Mouse (Mus musculus): ENCODE data around the gene Gm28230. TPM values are rescaled to one million over a fixed set of nuclear protein-coding genes. Genes with fewer than 3 reads are reported as not detected.

Gene Gm28230
- total RNA-seq, 4 experiments from 2014 or later, result 1.3 to 3.6 (median 3.2) TPM

- DNase-seq, result no peak
These were observed 51.2 kb downstream of the Gm28230 start for GRCm38 (mm10) chr2:74777536-74778275.

GRCm38 (mm10) chr2:74781386-74781785 is 54.9 kb downstream of the Gm28230 start:
- DNase-seq, result no peak

- DNase-seq, result no peak
These were observed 69.0 kb downstream of the Gm28230 start for GRCm38 (mm10) chr2:74795531-74795930.

Small RNAs within 50 kb of the gene (microRNA-seq; reads per million reads assigned to microRNA genes)
- gene Gm44463 (0 reads per million in 2 experiments), gene Mir10b (19,071 to 33,041 reads per million in 2 experiments)

Other genes with a start within 250 kb of the Gm28230 start
- gene Lnpk, start 147.3 kb upstream of the Gm28230 start, total RNA-seq (2022), result 10 to 100 TPM; 14.7 to 18.8 (median 17.2) TPM
- not detected for gene Evx2, start 67.2 kb upstream of the Gm28230 start, total RNA-seq (2022)
- gene Hoxd13, start 58.4 kb upstream of the Gm28230 start, total RNA-seq (2022), result not detected
- not detected for gene Hoxd12, start 51.7 kb upstream of the Gm28230 start, total RNA-seq (2022)
- gene Hoxd11, start 47.2 kb upstream of the Gm28230 start, total RNA-seq (2022), result not detected
- gene Hoxd10, start 34.8 kb upstream of the Gm28230 start, total RNA-seq (2022), result not detected
- gene Hoxd9, start 29.0 kb upstream of the Gm28230 start, total RNA-seq (2022), result 1 to 10 TPM; 6.5 to 9.2 (median 7.0) TPM
- 10 to 100 TPM; 33.3 to 45.8 (median 36.6) TPM for gene Hoxd8, start 22.1 kb upstream of the Gm28230 start, total RNA-seq (2022)
- 1 to 10 TPM in 3 of 4 experiments, under 1 TPM in 1; 0.73 to 1.9 (median 1.5) TPM for gene Hoxd3, start 14.8 kb upstream of the Gm28230 start, total RNA-seq (2022)
- gene Hoxd4, start 14.8 kb upstream of the Gm28230 start, total RNA-seq (2022), result 10 to 100 TPM; 16.8 to 37.2 (median 31.3) TPM
- gene Hoxd1, start 36.3 kb downstream of the Gm28230 start, total RNA-seq (2022), result not detected
- 10 to 100 TPM; 55.4 to 98.2 (median 75.5) TPM for gene Mtx2, start 99.1 kb downstream of the Gm28230 start, total RNA-seq (2022)